In genomic region chr5:135968781-135969180, GRCm38 (mm10) we compare ENCODE assay signal across 9 mouse cellular contexts. TPM values are rescaled to one million over a fixed set of nuclear protein-coding genes. Genes with fewer than 3 reads are reported as not detected.
A peak's percentile ranks its signal among the peaks of the same experiment; 100 is the strongest.
DNase-seq lines count a peak whose midpoint lies in the region; ATAC-seq and TF ChIP-seq lines count a peak whose summit lies in the region.
"Had no signal": no experiment of that assay in that cellular context is flagged by ENCODE, and none has a peak within 500 bp of the region (broad histone marks: within the 10 kb centered on the region; RNA-seq: fewer than 3 reads in every experiment).

No protein-coding gene starts in this region.

- H3K36me3 ChIP-seq in intestine, postnatal 0 days (ENCODE audit: control insufficient read depth, insufficient read depth): no peaks in the 10 kb centered on the region
- no peaks in the 10 kb centered on the region for H3K36me3 ChIP-seq in intestine, embryonic 16.5 days (ENCODE audit: control insufficient read depth, insufficient read depth, low read length)
- H3K36me3 ChIP-seq: embryonic facial prominence, embryonic 15.5 days had no signal

- peak; percentile 73 for DNase-seq in 416B (ENCODE audit: low read depth)
- peak; percentile 70 for DNase-seq in CD4-positive helper T cell, adult 2 months (ENCODE audit: low read depth, low spot score)
- DNase-seq in cerebellum, postnatal 36 days: peak; percentile 54 to 69
- DNase-seq in lung, postnatal 10 days: peak; percentile 70
- DNase-seq in thymus, postnatal 4 days: peak; percentile 85
- no peak for DNase-seq in left cerebral cortex, adult 9 months (ENCODE audit: low spot score in 2 of 2)

- H3K4me3 ChIP-seq in intestine, postnatal 0 days (ENCODE audit: low read depth, low read length): no peak overlapping the region
- H3K4me3 ChIP-seq in intestine, embryonic 16.5 days (ENCODE audit: low read length): no peak overlapping the region
- H3K4me3 ChIP-seq: embryonic facial prominence, embryonic 15.5 days had no signal

- H3K4me2 ChIP-seq in intestine, postnatal 0 days (replicated peaks; ENCODE audit: low read depth): no peak overlapping the region
- no peak overlapping the region for H3K4me2 ChIP-seq in intestine, embryonic 16.5 days (ENCODE audit: low read depth, low read length)
- H3K4me2 ChIP-seq: embryonic facial prominence, embryonic 15.5 days had no signal

- H3K9ac ChIP-seq in intestine, postnatal 0 days (ENCODE audit: low read depth, low read length): no peak overlapping the region
- H3K9ac ChIP-seq in intestine, embryonic 16.5 days (ENCODE audit: low read depth, low read length): no peak overlapping the region
- H3K9ac ChIP-seq: embryonic facial prominence, embryonic 15.5 days had no signal

- H3K27me3 ChIP-seq in intestine, postnatal 0 days (replicated peaks; ENCODE audit: control insufficient read depth, insufficient read depth, low read length): no peaks in the 10 kb centered on the region
- no peaks in the 10 kb centered on the region for H3K27me3 ChIP-seq in intestine, embryonic 16.5 days (replicated peaks; ENCODE audit: control insufficient read depth, insufficient read depth, low read length)
- H3K27me3 ChIP-seq: embryonic facial prominence, embryonic 15.5 days had no signal

- 70% methylated on average over 1 of the region's 1 CpGs for WGBS in intestine, postnatal 0 days
- 61% methylated on average over 1 of the region's 1 CpGs for WGBS in intestine, embryonic 16.5 days

- peak; percentile 73 for TF ChIP-seq CTCF in intestine, postnatal 0 days (IDR thresholded peaks at IDR 0.05; ENCODE audit: low read depth)

- H3K4me1 ChIP-seq in intestine, postnatal 0 days (replicated peaks; ENCODE audit: control insufficient read depth, insufficient read depth, low read length): no peaks in the 10 kb centered on the region
- H3K4me1 ChIP-seq in intestine, embryonic 16.5 days (ENCODE audit: control insufficient read depth, insufficient read depth, low read length): peaks cover 5% of the 10 kb centered on the region

- no peak overlapping the region for H3K27ac ChIP-seq in intestine, postnatal 0 days (ENCODE audit: low read depth, low read length)
- no peak overlapping the region for H3K27ac ChIP-seq in intestine, embryonic 16.5 days (ENCODE audit: low read length)
- H3K27ac ChIP-seq: embryonic facial prominence, embryonic 15.5 days had no signal

- H3K9me3 ChIP-seq in intestine, postnatal 0 days (ENCODE audit: control insufficient read depth): no peaks in the 10 kb centered on the region
- H3K9me3 ChIP-seq in intestine, embryonic 16.5 days (ENCODE audit: control insufficient read depth, low read length): no peaks in the 10 kb centered on the region
- H3K9me3 ChIP-seq: embryonic facial prominence, embryonic 15.5 days had no signal

- ATAC-seq in intestine, postnatal 0 days: no peak
- ATAC-seq in intestine, embryonic 16.5 days: no peak

RNA-seq across cellular contexts. Expression of gene Ssc4d, which starts 5.5 kb away (rescaled TPM):
- polyA plus RNA-seq in intestine, postnatal 0 days (2015; fragmentation: Nextera tagmentation; extraction: Ambion mirVana): 2.2 and 2.4 TPM in 2 replicates
- 2.3 and 2.9 TPM in 2 replicates for polyA plus RNA-seq in intestine, embryonic 16.5 days (2015; fragmentation: Nextera tagmentation; extraction: Ambion mirVana)

RNA-seq across cellular contexts. Expression of gene Zp3, which starts 11.1 kb away (rescaled TPM):
- polyA plus RNA-seq in intestine, postnatal 0 days (2015; fragmentation: Nextera tagmentation; extraction: Ambion mirVana): not detected in 2 replicates
- polyA plus RNA-seq in intestine, embryonic 16.5 days (2015; fragmentation: Nextera tagmentation; extraction: Ambion mirVana): 0.68 and 1.5 TPM in 2 replicates

RNA-seq across cellular contexts. Expression of gene Dtx2, which starts 25.8 kb away (rescaled TPM):
- polyA plus RNA-seq in intestine, postnatal 0 days (2015; fragmentation: Nextera tagmentation; extraction: Ambion mirVana): 10.5 TPM in 2 replicates
- 20.6 and 21.6 TPM in 2 replicates for polyA plus RNA-seq in intestine, embryonic 16.5 days (2015; fragmentation: Nextera tagmentation; extraction: Ambion mirVana)

RNA-seq across cellular contexts. Expression of gene Ywhag, which starts 34.4 kb away (rescaled TPM):
- polyA plus RNA-seq in intestine, postnatal 0 days (2015; fragmentation: Nextera tagmentation; extraction: Ambion mirVana): 57.1 and 61.8 TPM in 2 replicates
- 137 and 144 TPM in 2 replicates for polyA plus RNA-seq in intestine, embryonic 16.5 days (2015; fragmentation: Nextera tagmentation; extraction: Ambion mirVana)

Comparison
In these comparisons a context has a peak if more than half of its experiments do, and no peak if none do; other contexts are left out.
1. DNase-seq: peak in 416B (single experiment), CD4-positive helper T cell, adult 2 months (single experiment), cerebellum, postnatal 36 days (2 of 2), lung, postnatal 10 days (single experiment) and thymus, postnatal 4 days (single experiment); none in left cerebral cortex, adult 9 months (0 of 2).